Mouse (Mus musculus): ENCODE measurements around the gene Fam174b.
A peak's percentile ranks its signal among the peaks of the same experiment; 100 is the strongest.

DNA sequence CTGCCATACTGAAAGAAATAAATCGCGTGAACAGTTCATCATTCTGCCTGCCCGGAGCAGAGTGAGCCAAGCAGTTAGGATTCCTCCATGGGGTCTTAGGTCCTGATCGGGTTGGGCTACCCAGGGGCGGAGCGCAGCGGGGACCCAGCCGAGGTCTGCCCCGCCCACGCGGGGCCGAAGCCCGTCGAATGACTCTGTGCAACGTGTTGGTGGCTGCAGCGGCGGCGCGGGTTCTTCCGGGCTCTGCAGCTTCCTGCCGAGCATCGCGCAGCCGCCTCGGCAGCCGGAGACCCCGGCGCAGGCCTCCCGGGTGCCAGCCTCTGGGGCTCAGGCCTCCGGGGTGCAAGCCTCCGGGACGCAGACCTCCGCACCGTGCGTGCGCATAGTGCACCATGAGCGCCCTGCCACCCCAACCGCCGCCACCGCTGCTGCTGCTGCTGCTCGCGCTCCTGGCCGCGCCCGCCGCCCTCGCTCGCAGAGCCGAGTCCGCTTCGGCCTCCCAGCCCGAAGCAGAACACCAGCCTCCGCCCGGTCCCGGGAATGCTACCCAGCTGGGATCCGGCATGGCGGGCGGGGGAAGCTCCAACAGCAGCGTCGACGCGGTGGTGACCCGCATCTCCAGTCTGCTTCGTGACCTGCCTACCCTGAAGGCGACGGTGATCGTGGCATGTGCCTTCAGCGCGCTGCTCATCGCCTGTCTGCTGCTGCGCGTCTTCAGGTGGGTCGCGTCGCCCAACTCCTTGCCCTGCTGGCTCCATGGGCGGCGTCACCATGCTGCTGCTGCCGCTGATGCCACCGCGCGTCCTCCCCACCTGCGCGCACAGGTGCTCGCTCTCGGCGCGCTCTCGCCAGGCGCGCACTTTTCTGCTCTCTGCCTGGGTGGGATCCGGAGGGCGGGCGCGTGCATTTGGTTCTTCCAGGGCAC lies at the start of gene Fam174b:
- TF ChIP-seq CTCF (IDR thresholded peaks at IDR 0.05; ENCODE audit: insufficient read depth, low read length) (no peak), POLR2A (IDR thresholded peaks at IDR 0.05; ENCODE audit: borderline replicate concordance, extremely low read depth, low read depth, low read length) (0 out of 2 replicates have a peak, but pooled peaks have one; percentile 20)

Measured in lung, adult 2 months (tissue).